Mouse (Mus musculus): ENCODE results near the gene Mboat2.

GRCm38 (mm10) chr12:24822831-24823230 lies 7.8 kb upstream of the Mboat2 start:
- TF ChIP-seq CTCF (IDR thresholded peaks at IDR 0.05; ENCODE audit: borderline replicate concordance, insufficient read depth, low read depth, low read length), result no peak
- TF ChIP-seq POLR2A (IDR thresholded peaks at IDR 0.05; ENCODE audit: borderline replicate concordance, insufficient read depth, low read length), result no peak

Data from cerebellum, adult 2 months (tissue).